Mouse (Mus musculus): ENCODE data around the gene Bend5. TPM values are rescaled to one million over a fixed set of nuclear protein-coding genes. Genes with fewer than 3 reads are reported as not detected.

The Bend5 gene
- total and polyA plus RNA-seq, 2 experiments, result 0.13 to 0.28 TPM

GRCm38 (mm10) chr4:111399784-111400183, 15.0 kb upstream of the Bend5 start:
- peak; percentile 2 for DNase-seq (ENCODE audit: extremely low read depth, low read depth, low spot score)
- H3K79me2 ChIP-seq (ENCODE audit: control insufficient read depth, insufficient read depth, low read length), result no peaks in the 10 kb centered on the region
- H3K9ac ChIP-seq (ENCODE audit: low read depth, low read length), result no peak overlapping the region
- H3K27me3 ChIP-seq (ENCODE audit: control insufficient read depth, insufficient read depth, low read length), result no peaks in the 10 kb centered on the region
- no peak overlapping the region for H3K4me3 ChIP-seq (ENCODE audit: insufficient read depth, low read depth, low read length)
- no peak overlapping the region for H3K27ac ChIP-seq (replicated peaks; ENCODE audit: insufficient read depth, low read depth, low read length)
- TF ChIP-seq CTCF (IDR thresholded peaks at IDR 0.05; ENCODE audit: low read depth, low read length), result no peak
- TF ChIP-seq POLR2A (IDR thresholded peaks at IDR 0.05; ENCODE audit: extremely low read depth, insufficient read depth, low read length), result no peak
- no peaks in the 10 kb centered on the region for H3K36me3 ChIP-seq (ENCODE audit: control insufficient read depth, insufficient read depth, low read length)
- H3K4me1 ChIP-seq (ENCODE audit: control insufficient read depth, insufficient read depth, low read length), result no peaks in the 10 kb centered on the region

- TF ChIP-seq CTCF (IDR thresholded peaks at IDR 0.05; ENCODE audit: low read depth, low read length), result no peak
- TF ChIP-seq POLR2A (IDR thresholded peaks at IDR 0.05; ENCODE audit: extremely low read depth, insufficient read depth, low read length), result no peak
- Histone ChIP-seq H3K36me3 (ENCODE audit: control insufficient read depth, insufficient read depth, low read length) (no peaks in the 10 kb centered on the region), H3K4me3 (ENCODE audit: insufficient read depth, low read depth, low read length) (no peak overlapping the region), H3K9ac (ENCODE audit: low read depth, low read length) (no peak overlapping the region), H3K79me2 (ENCODE audit: control insufficient read depth, insufficient read depth, low read length) (no peaks in the 10 kb centered on the region), H3K4me1 (ENCODE audit: control insufficient read depth, insufficient read depth, low read length) (no peaks in the 10 kb centered on the region), H3K27ac (replicated peaks; ENCODE audit: insufficient read depth, low read depth, low read length) (no peak overlapping the region), H3K27me3 (ENCODE audit: control insufficient read depth, insufficient read depth, low read length) (no peaks in the 10 kb centered on the region)
- DNase-seq (ENCODE audit: extremely low read depth, low read depth, low spot score), result no peak
- 42% methylated on average over 2 of the region's 2 CpGs for WGBS
Observed at GRCm38 (mm10) chr4:111400676-111401075, 14.1 kb upstream of the Bend5 start.

- no peak overlapping the region for H3K4me3 ChIP-seq (ENCODE audit: insufficient read depth, low read depth, low read length)
- no peak for TF ChIP-seq POLR2A (IDR thresholded peaks at IDR 0.05; ENCODE audit: extremely low read depth, insufficient read depth, low read length)
- no peak for TF ChIP-seq CTCF (IDR thresholded peaks at IDR 0.05; ENCODE audit: low read depth, low read length)
- H3K9ac ChIP-seq (ENCODE audit: low read depth, low read length), result no peak overlapping the region
- no peak overlapping the region for H3K27ac ChIP-seq (replicated peaks; ENCODE audit: insufficient read depth, low read depth, low read length)
- H3K79me2 ChIP-seq (ENCODE audit: control insufficient read depth, insufficient read depth, low read length), result no peaks in the 10 kb centered on the region
- no peaks in the 10 kb centered on the region for H3K27me3 ChIP-seq (ENCODE audit: control insufficient read depth, insufficient read depth, low read length)
- H3K36me3 ChIP-seq (ENCODE audit: control insufficient read depth, insufficient read depth, low read length), result no peaks in the 10 kb centered on the region
- WGBS, result 30% methylated on average over 1 of the region's 1 CpGs
- no peak for DNase-seq (ENCODE audit: extremely low read depth, low read depth, low spot score)
- no peaks in the 10 kb centered on the region for H3K4me1 ChIP-seq (ENCODE audit: control insufficient read depth, insufficient read depth, low read length)
Observed at GRCm38 (mm10) chr4:111403243-111403642, 11.6 kb upstream of the Bend5 start.

DNA sequence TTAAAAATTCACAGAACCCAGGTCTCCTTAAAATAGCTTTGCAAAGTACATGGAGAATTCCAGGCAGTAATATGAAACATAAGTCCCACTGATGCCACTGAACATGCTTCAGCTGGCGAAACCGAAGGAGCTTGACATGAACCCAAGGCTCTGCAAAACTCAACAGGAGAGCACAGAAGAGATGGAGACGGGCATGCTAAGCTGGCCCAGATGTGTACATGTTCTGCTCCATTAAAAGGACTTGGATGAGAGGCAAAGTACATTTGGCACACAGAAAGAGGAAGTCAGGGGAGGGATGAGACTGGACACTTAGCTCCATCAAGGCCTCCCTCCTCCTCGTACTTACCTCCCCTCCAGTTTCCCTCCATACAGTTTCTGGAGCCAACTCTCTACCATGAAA, 4.1 kb upstream of the Bend5 start:
- no peak overlapping the region for H3K4me3 ChIP-seq (ENCODE audit: insufficient read depth, low read depth, low read length)

DNA sequence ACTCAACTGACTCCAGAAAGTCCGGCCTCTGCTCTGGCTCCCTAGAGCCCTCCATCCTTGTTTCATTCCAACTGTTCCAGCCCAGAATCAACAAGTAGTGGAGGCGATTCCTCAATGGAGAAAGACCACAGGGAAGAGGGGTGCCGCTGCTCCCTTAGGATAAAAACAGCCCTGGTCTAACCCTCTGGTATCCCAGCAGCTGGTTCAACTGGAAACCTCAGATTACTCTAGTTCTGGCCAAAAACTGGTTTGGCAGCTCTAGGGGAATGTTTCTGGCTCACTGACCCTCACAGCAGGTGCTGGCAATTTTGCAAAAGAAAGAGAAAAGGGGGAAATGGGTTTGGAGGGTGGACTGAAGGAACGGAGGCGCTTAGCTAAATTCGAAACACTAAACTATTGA, 407 bp upstream of the Bend5 start:
- TF ChIP-seq CTCF (IDR thresholded peaks at IDR 0.05; ENCODE audit: low read depth, low read length), result no peak
- TF ChIP-seq POLR2A (IDR thresholded peaks at IDR 0.05; ENCODE audit: extremely low read depth, insufficient read depth, low read length), result no peak
- H3K4me1 ChIP-seq (ENCODE audit: control insufficient read depth, insufficient read depth, low read length), result no peaks in the 10 kb centered on the region; the same call in 1 of the 2 replicates
- H3K27me3 ChIP-seq (ENCODE audit: control insufficient read depth, insufficient read depth, low read length), result peaks cover 3% of the 10 kb centered on the region; the same call in 1 of the 2 replicates
- DNase-seq (ENCODE audit: extremely low read depth, low read depth, low spot score), result no peak
- H3K4me3 ChIP-seq (ENCODE audit: insufficient read depth, low read depth, low read length), result peak overlapping the region; percentile 58
- H3K27ac ChIP-seq (replicated peaks; ENCODE audit: insufficient read depth, low read depth, low read length), result no peak overlapping the region
- H3K36me3 ChIP-seq (ENCODE audit: control insufficient read depth, insufficient read depth, low read length), result no peaks in the 10 kb centered on the region
- no peak overlapping the region for H3K9ac ChIP-seq (ENCODE audit: low read depth, low read length)
- no peaks in the 10 kb centered on the region for H3K79me2 ChIP-seq (ENCODE audit: control insufficient read depth, insufficient read depth, low read length)
- 9% methylated on average over 6 of the region's 6 CpGs for WGBS

More for the DNA sequence above, 4.1 kb upstream of the Bend5 start:
- no peak for DNase-seq (ENCODE audit: extremely low read depth, low read depth, low spot score)
- no peak overlapping the region for H3K27ac ChIP-seq (replicated peaks; ENCODE audit: insufficient read depth, low read depth, low read length)
- no peak overlapping the region for H3K9ac ChIP-seq (ENCODE audit: low read depth, low read length)
- TF ChIP-seq POLR2A (IDR thresholded peaks at IDR 0.05; ENCODE audit: extremely low read depth, insufficient read depth, low read length), result no peak
- no peak for TF ChIP-seq CTCF (IDR thresholded peaks at IDR 0.05; ENCODE audit: low read depth, low read length)
- WGBS, result 80% methylated on average over 4 of the region's 4 CpGs
- peaks cover 3% of the 10 kb centered on the region; the same call in 1 of the 2 replicates for H3K27me3 ChIP-seq (ENCODE audit: control insufficient read depth, insufficient read depth, low read length)
- H3K79me2 ChIP-seq (ENCODE audit: control insufficient read depth, insufficient read depth, low read length), result no peaks in the 10 kb centered on the region
- no peaks in the 10 kb centered on the region; the same call in 1 of the 2 replicates for H3K4me1 ChIP-seq (ENCODE audit: control insufficient read depth, insufficient read depth, low read length)
- H3K36me3 ChIP-seq (ENCODE audit: control insufficient read depth, insufficient read depth, low read length), result no peaks in the 10 kb centered on the region

- no peak overlapping the region for H3K9ac ChIP-seq (ENCODE audit: low read depth, low read length)
- no peak overlapping the region for H3K4me3 ChIP-seq (ENCODE audit: insufficient read depth, low read depth, low read length)
- peaks cover 3% of the 10 kb centered on the region; the same call in 1 of the 2 replicates for H3K27me3 ChIP-seq (ENCODE audit: control insufficient read depth, insufficient read depth, low read length)
- H3K27ac ChIP-seq (replicated peaks; ENCODE audit: insufficient read depth, low read depth, low read length), result no peak overlapping the region
- no peaks in the 10 kb centered on the region for H3K36me3 ChIP-seq (ENCODE audit: control insufficient read depth, insufficient read depth, low read length)
- TF ChIP-seq CTCF (IDR thresholded peaks at IDR 0.05; ENCODE audit: low read depth, low read length) (no peak), POLR2A (IDR thresholded peaks at IDR 0.05; ENCODE audit: extremely low read depth, insufficient read depth, low read length) (no peak)
- no peak for DNase-seq (ENCODE audit: extremely low read depth, low read depth, low spot score)
- no peaks in the 10 kb centered on the region; the same call in 1 of the 2 replicates for H3K4me1 ChIP-seq (ENCODE audit: control insufficient read depth, insufficient read depth, low read length)
- H3K79me2 ChIP-seq (ENCODE audit: control insufficient read depth, insufficient read depth, low read length), result no peaks in the 10 kb centered on the region
- WGBS, result 74% methylated on average over 3 of the region's 3 CpGs
Observed at GRCm38 (mm10) chr4:111416126-111416525, 1.3 kb downstream of the Bend5 start.
